Mouse (Mus musculus) liver, embryonic 16.5 days (tissue): ENCODE data around the gene Iba57. TPM values are rescaled to one million over a fixed set of nuclear protein-coding genes. Genes with fewer than 3 reads are reported as not detected.

Experiments used
- ATAC-seq: fragments of 200-750 bp; cut with Nextera tagmentation; 2 replicates; pipeline ENCODE4 v1.8.0; 2017; ENCODE audit warnings: low read depth, mild to moderate bottlenecking, moderate number of reproducible peaks, moderate library complexity
- H3K27ac ChIP-seq: fragments of 300-500 bp; sonication (generic); 2 replicates; pipeline ENCODE4 v1.5.1; 2014; ENCODE audit warnings: mild to moderate bottlenecking, low read length
- H3K27me3 ChIP-seq: fragments of 300-500 bp; sonication (generic); 2 replicates; pipeline ENCODE4 v1.6.1; 2014; ENCODE audit warnings: low read depth, low read length, mixed read lengths; ENCODE audit not compliant: control insufficient read depth, insufficient read depth
- H3K36me3 ChIP-seq: fragments of 300-500 bp; sonication (generic); 2 replicates; pipeline ENCODE4 v1.6.1; 2014; ENCODE audit warnings: mild to moderate bottlenecking; ENCODE audit not compliant: control insufficient read depth, insufficient read depth
- H3K4me1 ChIP-seq: fragments of 300-500 bp; sonication (generic); 2 replicates; pipeline ENCODE4 v1.6.1; 2014; ENCODE audit warnings: low read depth, low read length, mixed read lengths; ENCODE audit not compliant: control insufficient read depth
- H3K4me2 ChIP-seq: fragments of 300-500 bp; sonication (generic); 2 replicates; pipeline ENCODE4 v1.6.1; 2014; ENCODE audit warnings: low read depth, low read length, mixed read lengths
- H3K4me3 ChIP-seq: fragments of 300-500 bp; sonication (generic); 2 replicates; pipeline ENCODE4 v1.5.1; 2014; ENCODE audit warnings: low read depth, mild to moderate bottlenecking, low read length
- H3K9ac ChIP-seq: fragments of 300-500 bp; sonication (generic); 2 replicates; pipeline ENCODE4 v1.6.1; 2014; ENCODE audit warnings: low read depth, low read length
- H3K9me3 ChIP-seq: fragments of 300-500 bp; sonication (generic); replicated peaks from 2 replicates; pipeline ENCODE4 v1.6.1; 2016; ENCODE audit warnings: low read length; ENCODE audit not compliant: control insufficient read depth
- WGBS: fragments of 180-500 bp; shearing (Covaris S2); extraction: QIAGEN DNeasy Blood & Tissue Kit; methylation state at CpG from one replicate; pipeline ENCODE4 v1.1.7; 2014; ENCODE audit not compliant: insufficient replicate concordance; 5-methylcytosine and 5-hydroxymethylcytosine counted together
- polyA plus RNA-seq: library from polyadenylated mRNA; unstranded; fragments of >200 nt; fragmentation: Nextera tagmentation; extraction: Ambion mirVana; gene quantifications from 2 replicates; pipeline ENCODE4 v1.2.1, GENCODE M21; 2015

Iba57 gene
- polyA plus RNA-seq, 1 experiment from 2014 or later, result 12.8 TPM

GRCm38 (mm10) chr11:59141772-59142370, 21.7 kb downstream of the Iba57 start:
- WGBS, result 6% methylated on average over 14 of the region's 14 CpGs
- Histone ChIP-seq H3K27ac (no peak overlapping the region), H3K4me3 (no peak overlapping the region), H3K27me3 (peaks cover 9% of the 10 kb centered on the region), H3K4me1 (no peaks in the 10 kb centered on the region), H3K36me3 (no peaks in the 10 kb centered on the region), H3K9ac (no peak overlapping the region), H3K4me2 (peak overlapping the region; percentile 26), H3K9me3 (no peaks in the 10 kb centered on the region)
- ATAC-seq, result 0 out of 2 replicates have a peak, but pooled peaks have one; percentile 30

- Histone ChIP-seq H3K4me3 (no peak overlapping the region), H3K27ac (no peak overlapping the region), H3K27me3 (peaks cover 40% of the 10 kb centered on the region), H3K36me3 (no peaks in the 10 kb centered on the region), H3K9me3 (no peaks in the 10 kb centered on the region), H3K4me2 (no peak overlapping the region), H3K9ac (no peak overlapping the region), H3K4me1 (no peaks in the 10 kb centered on the region)
- WGBS, result 52% methylated on average over 19 of the region's 19 CpGs
- peak; percentile 24; the same call in 1 of the 2 replicates for ATAC-seq
Observed at GRCm38 (mm10) chr11:59138537-59139486, 24.7 kb downstream of the Iba57 start.

GRCm38 (mm10) chr11:59136994-59137706, 26.4 kb downstream of the Iba57 start:
- Histone ChIP-seq H3K9ac (no peak overlapping the region), H3K36me3 (no peaks in the 10 kb centered on the region), H3K27ac (no peak overlapping the region), H3K4me3 (no peak overlapping the region), H3K9me3 (no peaks in the 10 kb centered on the region), H3K27me3 (peaks cover 46% of the 10 kb centered on the region), H3K4me2 (no peak overlapping the region), H3K4me1 (no peaks in the 10 kb centered on the region)
- ATAC-seq, result no peak
- 62% methylated on average over 12 of the region's 12 CpGs for WGBS

DNA sequence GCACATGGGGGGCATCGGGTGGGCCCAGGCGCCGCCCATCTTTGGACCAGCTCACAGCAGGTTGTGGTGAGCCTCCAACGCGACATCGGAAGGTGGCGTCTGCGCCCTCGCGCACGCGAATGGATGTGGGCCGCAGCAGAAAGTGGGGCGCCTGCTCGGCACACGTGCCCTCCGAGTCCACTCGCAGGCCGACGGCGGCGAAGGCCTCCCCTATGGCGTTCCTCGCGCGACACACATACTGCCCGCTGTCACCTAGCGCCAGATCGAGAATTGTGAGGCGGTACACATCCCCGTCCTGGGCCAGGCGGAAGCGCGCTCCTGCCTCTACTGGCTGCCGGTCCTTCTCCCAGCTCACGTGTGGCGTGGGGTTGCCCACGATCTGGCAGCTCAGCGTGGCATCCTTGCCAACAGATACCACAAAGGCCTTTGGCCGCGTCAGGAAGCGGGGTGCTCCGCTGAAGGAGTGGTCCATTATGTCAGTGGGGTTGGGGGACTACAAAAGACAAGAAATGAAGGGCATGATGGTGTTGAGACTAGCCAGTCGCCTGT, 27.6 kb downstream of the Iba57 start, which contains the start of gene Obscn:
Gene Obscn (minus strand): TSS at position 499 of the 549 bp plus-strand sequence.
- no peaks in the 10 kb centered on the region for H3K36me3 ChIP-seq
- H3K4me3 ChIP-seq, result no peak within 1 kb of the TSS
- WGBS, result 17% methylated on average over 44 of the region's 44 CpGs
- H3K27ac ChIP-seq, result no peak within 1 kb of the TSS
- peaks cover 46% of the 10 kb centered on the region for H3K27me3 ChIP-seq
- no peak within 1 kb of the TSS for H3K4me2 ChIP-seq
- ATAC-seq, result no peak
- H3K9me3 ChIP-seq, result no peaks in the 10 kb centered on the region
- H3K4me1 ChIP-seq, result no peaks in the 10 kb centered on the region
- no peak within 1 kb of the TSS for H3K9ac ChIP-seq

DNA sequence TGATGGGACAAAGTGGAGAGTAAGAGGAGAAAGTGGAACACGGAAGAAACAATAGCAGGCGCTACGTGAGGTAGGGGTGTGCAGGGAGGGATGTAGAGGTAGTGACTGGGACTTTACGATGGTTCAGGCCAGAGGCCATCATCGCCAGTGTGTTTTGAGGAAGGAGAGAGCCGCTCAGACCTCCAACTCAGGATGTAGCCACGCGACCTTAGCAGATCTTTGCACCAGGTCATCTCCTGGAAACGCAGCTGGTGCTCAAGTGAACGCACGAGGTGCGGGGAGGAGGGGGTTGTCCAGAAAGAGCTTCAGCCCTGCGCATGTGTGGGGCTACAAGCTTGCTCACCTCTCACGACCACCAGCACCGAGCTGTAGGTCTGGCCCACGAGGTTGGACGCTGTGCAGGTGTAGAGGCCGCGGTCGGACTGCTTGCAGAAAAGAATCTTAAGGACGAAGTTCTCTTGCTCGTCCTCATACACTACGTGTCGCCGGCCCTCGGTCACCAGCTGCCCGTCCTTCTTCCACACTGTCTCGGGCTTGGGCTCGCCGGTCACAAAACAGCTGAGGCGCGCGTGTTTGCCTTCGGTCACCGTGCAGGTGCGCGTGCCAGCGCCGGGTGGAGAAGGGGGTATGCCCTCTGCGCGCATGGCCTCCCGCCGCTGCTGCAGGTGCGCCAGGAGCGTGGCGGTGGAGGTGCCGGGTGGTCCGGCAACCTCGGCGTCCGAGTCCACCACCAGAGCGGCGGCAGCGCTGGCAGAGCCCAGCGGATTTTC, 28.3 kb downstream of the Iba57 start:
- Histone ChIP-seq H3K27ac (no peak overlapping the region), H3K4me1 (no peaks in the 10 kb centered on the region), H3K4me2 (no peak overlapping the region), H3K9ac (no peak overlapping the region), H3K4me3 (no peak overlapping the region), H3K27me3 (peaks cover 46% of the 10 kb centered on the region), H3K9me3 (no peaks in the 10 kb centered on the region), H3K36me3 (no peaks in the 10 kb centered on the region)
- no peak for ATAC-seq
- 9% methylated on average over 55 of the region's 55 CpGs for WGBS

DNA sequence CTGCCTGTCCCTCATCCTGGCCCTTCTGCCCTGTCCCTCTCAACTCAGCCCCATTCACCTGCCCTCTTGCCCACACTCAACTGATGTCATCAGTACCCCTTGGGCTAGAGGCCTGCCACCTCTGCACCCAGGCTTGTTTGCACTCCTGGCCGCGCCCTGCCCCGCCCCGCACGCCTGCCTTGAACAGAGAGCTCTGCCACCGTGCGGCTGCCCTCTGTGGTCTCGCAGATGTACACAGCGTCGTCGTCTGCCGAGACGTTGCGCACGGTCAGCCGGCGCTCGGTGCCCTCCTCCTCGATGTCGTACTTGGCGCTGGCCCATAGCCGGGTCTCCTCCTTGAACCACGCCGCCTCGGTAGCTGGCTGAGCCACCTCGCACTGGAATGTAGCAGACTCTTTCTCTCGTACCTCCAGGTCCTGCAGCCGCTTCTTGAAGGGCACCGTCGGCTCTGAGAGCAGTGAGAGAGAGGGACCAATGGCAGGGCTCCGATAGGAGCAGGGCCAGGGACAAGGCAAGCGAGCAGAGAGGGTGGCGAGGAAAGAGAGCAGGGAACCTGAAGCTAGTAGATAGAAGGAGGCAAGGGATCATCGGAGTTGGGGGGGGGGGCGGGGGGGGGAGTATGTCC, 29.1 kb downstream of the Iba57 start:
- ATAC-seq, result no peak
- H3K4me1 ChIP-seq, result no peaks in the 10 kb centered on the region
- no peak overlapping the region for H3K4me3 ChIP-seq
- no peaks in the 10 kb centered on the region for H3K36me3 ChIP-seq
- no peak overlapping the region for H3K27ac ChIP-seq
- H3K9me3 ChIP-seq, result no peaks in the 10 kb centered on the region
- WGBS, result 4% methylated on average over 34 of the region's 35 CpGs
- no peak overlapping the region for H3K9ac ChIP-seq
- no peak overlapping the region for H3K4me2 ChIP-seq
- peaks cover 46% of the 10 kb centered on the region for H3K27me3 ChIP-seq

DNA sequence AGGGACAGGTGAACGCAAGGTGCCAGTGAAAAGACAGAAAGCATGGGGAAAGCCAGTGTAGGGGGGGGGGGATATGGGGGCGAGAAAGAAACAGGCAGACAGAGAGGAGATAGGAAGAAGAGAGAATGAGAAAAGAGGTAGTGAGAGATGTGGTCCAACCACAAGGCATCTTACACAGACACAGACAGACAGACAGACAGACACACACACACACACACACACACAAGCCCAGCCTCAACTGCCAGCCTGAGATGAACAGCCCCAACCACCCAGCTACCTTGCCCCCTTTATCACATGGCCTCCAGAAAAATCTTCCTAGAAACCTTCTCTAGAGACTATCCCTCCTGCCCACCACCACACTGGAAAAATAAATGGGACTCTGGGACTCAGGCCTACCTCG, 31.5 kb downstream of the Iba57 start:
- H3K4me1 ChIP-seq, result no peaks in the 10 kb centered on the region
- H3K4me2 ChIP-seq, result no peak overlapping the region
- H3K9ac ChIP-seq, result no peak overlapping the region
- peaks cover 38% of the 10 kb centered on the region for H3K27me3 ChIP-seq
- no peak overlapping the region for H3K4me3 ChIP-seq
- no peak for ATAC-seq
- no peak overlapping the region for H3K27ac ChIP-seq
- H3K9me3 ChIP-seq, result no peaks in the 10 kb centered on the region
- 58% methylated on average over 2 of the region's 3 CpGs for WGBS
- H3K36me3 ChIP-seq, result no peaks in the 10 kb centered on the region

DNA sequence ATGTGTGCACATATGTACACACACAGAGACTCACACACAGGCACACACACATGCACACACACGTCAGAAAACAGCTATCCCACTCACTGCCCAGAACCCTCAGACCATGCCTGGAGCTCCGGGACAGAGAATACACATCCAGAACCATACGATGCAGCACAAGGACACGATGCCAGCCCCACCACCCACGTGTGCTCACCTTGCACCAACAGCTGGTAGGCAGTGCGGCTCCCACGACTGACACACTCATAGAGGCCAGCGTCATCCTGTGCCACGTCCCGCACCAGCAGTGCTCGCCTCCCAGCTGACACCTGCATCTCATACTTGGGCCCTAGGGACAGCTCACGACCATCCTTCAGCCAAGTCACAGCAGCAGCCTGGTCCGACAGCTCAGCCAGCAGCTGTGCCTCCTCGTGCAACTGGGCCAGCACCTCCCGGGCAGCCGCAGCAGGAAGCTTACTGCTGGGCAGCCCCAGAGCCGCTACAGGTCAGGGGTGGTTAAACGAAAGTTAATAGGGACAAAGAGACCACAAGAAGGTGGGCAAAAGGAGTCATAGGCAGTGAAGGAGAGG, 32.1 kb downstream of the Iba57 start:
- Histone ChIP-seq H3K4me3 (no peak overlapping the region), H3K9me3 (no peaks in the 10 kb centered on the region), H3K27me3 (peaks cover 32% of the 10 kb centered on the region), H3K4me2 (no peak overlapping the region), H3K36me3 (no peaks in the 10 kb centered on the region), H3K4me1 (no peaks in the 10 kb centered on the region), H3K27ac (no peak overlapping the region), H3K9ac (no peak overlapping the region)
- no peak for ATAC-seq
- WGBS, result 60% methylated on average over 18 of the region's 18 CpGs
